Mouse (Mus musculus) cerebellum, postnatal 4 days (tissue): Measurements from ENCODE around the gene Efcab9.

Experiments used
- DNase-seq, 2 experiments: peaks; one replicate each; pipeline ENCODE4 v3.0.0; 2022; ENCODE audit warnings: low spot score in 2 of 2, mixed read lengths in 1 of 2

The Efcab9 gene

GRCm38 (mm10) chr11:32556333-32556990 is 24.6 kb upstream of the Efcab9 start:
- no peak for DNase-seq

- DNase-seq = no peak
Observed at GRCm38 (mm10) chr11:32555103-32555689, 23.3 kb upstream of the Efcab9 start.

GRCm38 (mm10) chr11:32554141-32555091 is 22.5 kb upstream of the Efcab9 start:
- DNase-seq = no peak

GRCm38 (mm10) chr11:32553311-32554140 is 21.6 kb upstream of the Efcab9 start:
- no peak for DNase-seq

GRCm38 (mm10) chr11:32552401-32553090 is 20.7 kb upstream of the Efcab9 start:
- DNase-seq = no peak

- DNase-seq = no peak
Observed at GRCm38 (mm10) chr11:32551579-32552297, 19.9 kb upstream of the Efcab9 start.

GRCm38 (mm10) chr11:32551056-32551455 is 19.2 kb upstream of the Efcab9 start:
- no peak for DNase-seq

GRCm38 (mm10) chr11:32550102-32550501 is 18.2 kb upstream of the Efcab9 start:
- no peak for DNase-seq

- DNase-seq = no peak
Observed at GRCm38 (mm10) chr11:32549236-32549635, 17.4 kb upstream of the Efcab9 start.

- DNase-seq = no peak
Observed at GRCm38 (mm10) chr11:32548240-32548639, 16.4 kb upstream of the Efcab9 start.

GRCm38 (mm10) chr11:32547391-32547947 is 15.6 kb upstream of the Efcab9 start:
- no peak for DNase-seq

- peak in 1 of 2 experiments; percentile 53 for DNase-seq
Observed at GRCm38 (mm10) chr11:32546483-32546882, 14.6 kb upstream of the Efcab9 start.

- DNase-seq = no peak
Observed at GRCm38 (mm10) chr11:32545605-32546004, 13.7 kb upstream of the Efcab9 start.

GRCm38 (mm10) chr11:32544497-32544896 is 12.6 kb upstream of the Efcab9 start:
- DNase-seq = no peak

GRCm38 (mm10) chr11:32544041-32544440 is 12.2 kb upstream of the Efcab9 start:
- no peak for DNase-seq

- no peak for DNase-seq
Observed at GRCm38 (mm10) chr11:32542687-32543411, 11.0 kb upstream of the Efcab9 start.

GRCm38 (mm10) chr11:32542181-32542580 is 10.3 kb upstream of the Efcab9 start:
- DNase-seq = no peak

- DNase-seq = no peak
Observed at GRCm38 (mm10) chr11:32540463-32540862, 8.6 kb upstream of the Efcab9 start.

GRCm38 (mm10) chr11:32539717-32540116 is 7.8 kb upstream of the Efcab9 start:
- DNase-seq = no peak
